Mouse (Mus musculus): ENCODE measurements around the gene Ctla2a.
"Not testable (repeated sequence)": the region's sequence is repeated elsewhere in the genome, so short reads cannot be mapped to it uniquely, and the experiment has no call there.

GRCm38 (mm10) chr13:60904780-60905179 is 31.6 kb downstream of the Ctla2a start, which contains the start of gene Tpbpb:
- not testable (repeated sequence) for TF ChIP-seq CTCF (IDR thresholded peaks at IDR 0.05; ENCODE audit: extremely low read depth, insufficient read depth, insufficient read length, insufficient replicate concordance); POLR2A (IDR thresholded peaks at IDR 0.05; ENCODE audit: low read depth, low read length)

Measured in spleen, adult 2 months (tissue).